Mouse (Mus musculus): ENCODE data around the gene Gm960.
A peak's percentile ranks its signal among the peaks of the same experiment; 100 is the strongest.

Gene Gm960

GRCm38 (mm10) chr19:4698205-4698677 lies at the start of gene Gm960:
TSS of gene Gm960 (minus strand) at chr19:4698668.
- DNase-seq (ENCODE audit: low spot score in 2 of 2), result no peak

GRCm38 (mm10) chr19:4747631-4748312 lies 49.3 kb upstream of the Gm960 start:
- DNase-seq (ENCODE audit: low spot score in 2 of 2), result no peak

- DNase-seq (ENCODE audit: low spot score in 2 of 2), result no peak
Measured at GRCm38 (mm10) chr19:4746611-4747010, 48.1 kb upstream of the Gm960 start.

GRCm38 (mm10) chr19:4745681-4746080 lies 47.2 kb upstream of the Gm960 start:
- no peak for DNase-seq (ENCODE audit: low spot score in 2 of 2)

- no peak for DNase-seq (ENCODE audit: low spot score in 2 of 2)
Measured at GRCm38 (mm10) chr19:4745057-4745456, 46.6 kb upstream of the Gm960 start.

- DNase-seq (ENCODE audit: low spot score in 2 of 2), result no peak
Measured at GRCm38 (mm10) chr19:4744026-4744425, 45.6 kb upstream of the Gm960 start.

GRCm38 (mm10) chr19:4743524-4743923 lies 45.1 kb upstream of the Gm960 start:
- no peak for DNase-seq (ENCODE audit: low spot score in 2 of 2)

- DNase-seq (ENCODE audit: low spot score in 2 of 2), result peak in 1 of 2 experiments; percentile 4
Measured at GRCm38 (mm10) chr19:4742229-4742628, 43.8 kb upstream of the Gm960 start.

- peak in 1 of 2 experiments; percentile 4 for DNase-seq (ENCODE audit: low spot score in 2 of 2)
Measured at GRCm38 (mm10) chr19:4741482-4741881, 43.0 kb upstream of the Gm960 start.

GRCm38 (mm10) chr19:4739762-4740161 lies 41.3 kb upstream of the Gm960 start:
- no peak for DNase-seq (ENCODE audit: low spot score in 2 of 2)

- DNase-seq (ENCODE audit: low spot score in 2 of 2), result no peak
Measured at GRCm38 (mm10) chr19:4739053-4739452, 40.6 kb upstream of the Gm960 start.

- DNase-seq (ENCODE audit: low spot score in 2 of 2), result no peak
Measured at GRCm38 (mm10) chr19:4737866-4738265, 39.4 kb upstream of the Gm960 start.

GRCm38 (mm10) chr19:4733052-4733451 lies 34.6 kb upstream of the Gm960 start:
- DNase-seq (ENCODE audit: low spot score in 2 of 2), result no peak

GRCm38 (mm10) chr19:4729186-4729585 lies 30.7 kb upstream of the Gm960 start:
- no peak for DNase-seq (ENCODE audit: low spot score in 2 of 2)

- no peak for DNase-seq (ENCODE audit: low spot score in 2 of 2)
Measured at GRCm38 (mm10) chr19:4720671-4721244, 22.3 kb upstream of the Gm960 start.

- no peak for DNase-seq (ENCODE audit: low spot score in 2 of 2)
Measured at GRCm38 (mm10) chr19:4720112-4720511, 21.6 kb upstream of the Gm960 start.

GRCm38 (mm10) chr19:4719351-4719764 lies 20.9 kb upstream of the Gm960 start:
- no peak for DNase-seq (ENCODE audit: low spot score in 2 of 2)

- DNase-seq (ENCODE audit: low spot score in 2 of 2), result no peak
Measured at GRCm38 (mm10) chr19:4718716-4719115, 20.2 kb upstream of the Gm960 start.

- no peak for DNase-seq (ENCODE audit: low spot score in 2 of 2)
Measured at GRCm38 (mm10) chr19:4717281-4717680, 18.8 kb upstream of the Gm960 start.

- DNase-seq (ENCODE audit: low spot score in 2 of 2), result no peak
Measured at GRCm38 (mm10) chr19:4716756-4717155, 18.3 kb upstream of the Gm960 start.

- no peak for DNase-seq (ENCODE audit: low spot score in 2 of 2)
Measured at GRCm38 (mm10) chr19:4713886-4714285, 15.4 kb upstream of the Gm960 start.

GRCm38 (mm10) chr19:4712781-4713526 lies 14.5 kb upstream of the Gm960 start:
- no peak for DNase-seq (ENCODE audit: low spot score in 2 of 2)
